Comparison of ENCODE assay signal across 8 mouse cellular contexts in the genomic region with DNA sequence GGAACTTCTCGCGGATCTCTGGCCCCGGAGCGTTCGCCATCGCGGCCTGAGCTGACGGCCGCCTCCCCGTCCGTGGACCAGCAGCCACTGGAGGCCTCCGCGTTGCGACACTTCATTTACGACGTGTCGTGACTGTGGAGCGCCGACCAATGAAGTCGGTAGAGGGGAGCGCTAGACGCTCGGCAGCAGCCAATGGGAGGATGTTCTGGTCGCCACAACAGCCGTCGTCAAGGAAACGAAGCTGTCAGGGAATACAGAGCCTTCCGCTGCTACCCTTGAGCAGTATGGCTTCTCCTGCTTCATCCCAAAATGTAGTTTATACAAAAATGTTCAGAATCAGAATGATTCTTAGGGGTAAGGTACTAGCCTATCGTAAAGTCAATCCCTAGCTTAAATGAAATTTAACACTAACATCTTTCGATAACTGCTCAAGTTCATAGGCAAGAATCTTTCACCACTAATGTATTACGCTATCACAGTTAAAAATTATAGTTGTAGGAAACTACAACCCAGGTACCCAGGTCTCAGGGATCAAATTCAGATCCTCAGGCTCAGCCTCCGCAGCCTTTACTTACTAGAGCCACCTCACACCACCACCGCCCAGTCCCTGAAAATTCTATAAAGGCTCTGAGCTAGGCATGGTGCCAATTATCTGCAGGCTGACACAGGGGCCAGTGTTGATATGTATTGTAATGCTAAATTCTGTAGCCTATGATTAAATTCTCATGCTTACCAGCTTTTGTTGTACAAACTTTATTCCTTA. TPM values are rescaled to one million over a fixed set of nuclear protein-coding genes. Genes with fewer than 3 reads are reported as not detected.
DNase-seq lines count a peak whose midpoint lies in the region; ATAC-seq lines count a peak whose summit lies in the region.

A gene (minus strand): TSS at position 120 of the 763 bp plus-strand sequence.

- DNase-seq in c-Kit-negative CD71-positive TER-119-positive erythroid progenitor cells, embryonic 14.5 days (ENCODE audit: low read depth, low spot score): peak; percentile 97
- peak; percentile 97 for DNase-seq in fibroblast of lung, adult 2 months (ENCODE audit: low read depth)
- peak; percentile 99 for DNase-seq in kidney, postnatal 14 days
- DNase-seq in liver, embryonic 13.5 days: peak; percentile 94
- peak; percentile 96 for DNase-seq in neural tube, embryonic 10.5 days (ENCODE audit: extremely low spot score, low spot score)

- H3K4me3 ChIP-seq in heart, embryonic 14.5 days (ENCODE audit: control insufficient read depth in 1 of 2, insufficient read depth in 1 of 2, low read depth in 1 of 2, low read length in 2 of 2): peak within 1 kb of the TSS; percentile 88 to 95
- peak within 1 kb of the TSS; percentile 83 for H3K4me3 ChIP-seq in liver, embryonic 13.5 days (replicated peaks)
- H3K4me3 ChIP-seq in stomach, embryonic 16.5 days (replicated peaks; ENCODE audit: low read length): peak within 1 kb of the TSS; percentile 88

- no peaks in the 10 kb centered on the region for H3K9me3 ChIP-seq in heart, embryonic 14.5 days (ENCODE audit: control insufficient read depth, low read length)
- H3K9me3 ChIP-seq in liver, embryonic 13.5 days (replicated peaks): no peaks in the 10 kb centered on the region
- H3K9me3 ChIP-seq in stomach, embryonic 16.5 days (replicated peaks; ENCODE audit: control insufficient read depth, low read length): no peaks in the 10 kb centered on the region

- H3K27me3 ChIP-seq in heart, embryonic 14.5 days (ENCODE audit: control insufficient read depth, insufficient read depth, low read length): no peaks in the 10 kb centered on the region
- no peaks in the 10 kb centered on the region for H3K27me3 ChIP-seq in liver, embryonic 13.5 days
- H3K27me3 ChIP-seq in stomach, embryonic 16.5 days (ENCODE audit: control insufficient read depth, insufficient read depth, low read length): no peaks in the 10 kb centered on the region

- H3K9ac ChIP-seq in heart, embryonic 14.5 days (ENCODE audit: low read length): peak within 1 kb of the TSS; percentile 85
- peak within 1 kb of the TSS; percentile 85 for H3K9ac ChIP-seq in liver, embryonic 13.5 days
- H3K9ac ChIP-seq in stomach, embryonic 16.5 days (ENCODE audit: low read length): peak within 1 kb of the TSS; percentile 89

- peak within 1 kb of the TSS; percentile 56 to 75; a peak in 3 of 4 replicates for H3K27ac ChIP-seq in heart, embryonic 14.5 days (replicated peaks in 1 of 2; ENCODE audit: control insufficient read depth in 1 of 2, insufficient read depth in 1 of 2, low read depth in 2 of 2, low read length in 2 of 2)
- H3K27ac ChIP-seq in liver, embryonic 13.5 days: peak within 1 kb of the TSS; percentile 53
- 0 out of 2 replicates have a peak within 1 kb of the TSS, but pooled peaks have one; percentile 68 for H3K27ac ChIP-seq in stomach, embryonic 16.5 days (ENCODE audit: low read length)

- peaks cover 4 to 10% of the 10 kb centered on the region in 2 experiments for H3K4me1 ChIP-seq in heart, embryonic 14.5 days (ENCODE audit: control insufficient read depth in 2 of 2, insufficient read depth in 2 of 2, low read length in 2 of 2)
- H3K4me1 ChIP-seq in liver, embryonic 13.5 days (replicated peaks): peaks cover 18% of the 10 kb centered on the region
- H3K4me1 ChIP-seq in stomach, embryonic 16.5 days (ENCODE audit: control insufficient read depth, insufficient read depth, low read length): peaks cover 8% of the 10 kb centered on the region

- peaks cover 63% of the 10 kb centered on the region for H3K36me3 ChIP-seq in heart, embryonic 14.5 days (ENCODE audit: control insufficient read depth, insufficient read depth, low read length)
- H3K36me3 ChIP-seq in liver, embryonic 13.5 days: peaks cover 45% of the 10 kb centered on the region
- H3K36me3 ChIP-seq in stomach, embryonic 16.5 days (ENCODE audit: control insufficient read depth, insufficient read depth, low read length): peaks cover 6% of the 10 kb centered on the region; the same call in 1 of the 2 replicates

- H3K4me2 ChIP-seq in heart, embryonic 14.5 days (ENCODE audit: low read length): peak within 1 kb of the TSS; percentile 92
- peak within 1 kb of the TSS; percentile 91 for H3K4me2 ChIP-seq in liver, embryonic 13.5 days
- peak within 1 kb of the TSS; percentile 94 for H3K4me2 ChIP-seq in stomach, embryonic 16.5 days (ENCODE audit: low read depth, low read length)

- 5% methylated on average over 33 of the region's 33 CpGs for WGBS in heart, embryonic 14.5 days
- WGBS in liver, embryonic 13.5 days (ENCODE audit: insufficient replicate concordance): 6% methylated on average over 33 of the region's 33 CpGs
- 5% methylated on average over 33 of the region's 33 CpGs for WGBS in stomach, embryonic 16.5 days

- peak; percentile 99 for ATAC-seq in CD4-positive, CD25-positive, alpha-beta regulatory T cell, adult 4 months
- peak; percentile 99 for ATAC-seq in heart, embryonic 14.5 days (ENCODE audit: insufficient number of reproducible peaks, insufficient read depth, low FRiP score, low read depth)
- ATAC-seq in liver, embryonic 13.5 days (ENCODE audit: low read depth): peak; percentile 96
- peak; percentile 99 for ATAC-seq in stomach, embryonic 16.5 days (ENCODE audit: insufficient read depth, low FRiP score)

RNA-seq across cellular contexts. Expression of the gene that starts here (rescaled TPM):
- 1 to 10 TPM; 2.7 to 5.4 TPM for polyA plus RNA-seq in CD4-positive, CD25-positive, alpha-beta regulatory T cell, adult 4 months (2017; shearing (Covaris generic))
- polyA plus RNA-seq in heart, embryonic 14.5 days (2014; fragmentation: Nextera tagmentation; extraction: Ambion mirVana): 34.4 and 38.7 TPM in 2 replicates
- 12.9 and 13.7 TPM in 2 replicates for polyA plus RNA-seq in liver, embryonic 13.5 days (2015; fragmentation: Nextera tagmentation; extraction: Ambion mirVana)
- 23.9 and 24.7 TPM in 2 replicates for polyA plus RNA-seq in stomach, embryonic 16.5 days (2015; fragmentation: Nextera tagmentation; extraction: Ambion mirVana)

Comparison
In these comparisons a context has a peak if more than half of its experiments do, and no peak if none do; other contexts are left out.
1. Peak in every context shown above with its lines: DNase-seq, ATAC-seq, H3K4me3 ChIP-seq and H3K27ac ChIP-seq.